17 mouse cellular contexts compared by ENCODE assay signal in the genomic region with DNA sequence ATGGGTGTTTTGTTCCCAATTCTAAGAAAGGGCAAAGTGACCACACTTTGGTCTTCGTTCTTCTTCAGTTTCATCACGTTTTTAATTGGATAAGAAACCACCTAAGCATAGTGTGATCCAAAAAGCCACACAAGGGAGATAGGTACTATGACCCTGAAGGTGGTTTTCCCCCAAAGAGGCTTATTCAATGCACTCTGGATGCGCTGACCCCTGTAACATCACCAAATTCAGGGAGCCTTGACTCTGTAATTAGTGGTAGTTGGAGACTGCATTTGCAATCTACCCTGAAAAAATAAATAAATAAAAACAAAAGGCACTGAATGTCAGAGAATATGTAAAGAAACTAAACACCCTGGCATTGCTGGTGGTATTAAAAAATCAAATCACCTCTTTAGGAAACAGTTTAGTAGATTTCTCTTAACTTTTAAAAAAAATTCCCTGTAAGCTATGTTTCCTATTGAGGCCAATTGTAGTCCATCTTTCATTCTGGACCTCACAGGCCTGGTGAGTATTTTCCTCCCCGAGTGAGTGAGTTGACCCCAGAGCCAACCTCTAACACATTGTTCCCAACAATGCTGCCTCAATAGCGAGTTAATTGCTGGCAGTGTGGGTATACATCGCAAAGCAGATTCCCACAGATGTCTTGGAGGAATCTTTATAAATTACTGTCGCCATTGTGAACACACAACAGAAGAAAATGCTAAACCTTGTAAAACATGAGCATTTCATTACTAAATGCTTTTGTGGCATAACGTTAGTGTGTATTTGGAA.
A peak's percentile ranks its signal among the peaks of the same experiment; 100 is the strongest.
DNase-seq lines count a peak whose midpoint lies in the region; ATAC-seq and TF ChIP-seq lines count a peak whose summit lies in the region.
"Had no signal": no experiment of that assay in that cellular context is flagged by ENCODE, and none has a peak within 500 bp of the region (broad histone marks: within the 10 kb centered on the region; RNA-seq: fewer than 3 reads in every experiment).

No protein-coding gene starts in this region.

- H3K27me3 ChIP-seq in hindbrain, embryonic 10.5 days (ENCODE audit: insufficient read depth, poor library complexity, severe bottlenecking) = no peaks in the 10 kb centered on the region
- no peaks in the 10 kb centered on the region for H3K27me3 ChIP-seq in neural tube, embryonic 12.5 days (replicated peaks)
- H3K27me3 ChIP-seq in heart, embryonic 11.5 days (ENCODE audit: control insufficient read depth, insufficient read depth, low read length) = no peaks in the 10 kb centered on the region
- H3K27me3 ChIP-seq: embryonic facial prominence, embryonic 12.5 days; kidney, embryonic 15.5 days had no signal

- TF ChIP-seq CTCF in brain, embryonic 14.5 days (IDR thresholded peaks at IDR 0.05; ENCODE audit: borderline replicate concordance, extremely low read depth, insufficient read depth, insufficient read length) = no peak

- WGBS in hindbrain, embryonic 10.5 days = 40% methylated on average over 8 of the region's 8 CpGs
- WGBS in neural tube, embryonic 12.5 days = 15% methylated on average over 8 of the region's 8 CpGs
- WGBS in heart, embryonic 11.5 days (ENCODE audit: insufficient replicate concordance) = 68% methylated on average over 8 of the region's 8 CpGs

- no peak overlapping the region for H3K4me3 ChIP-seq in hindbrain, embryonic 10.5 days
- no peak overlapping the region for H3K4me3 ChIP-seq in neural tube, embryonic 12.5 days
- H3K4me3 ChIP-seq in heart, embryonic 11.5 days (ENCODE audit: low read depth, low read length) = no peak overlapping the region
- H3K4me3 ChIP-seq: embryonic facial prominence, embryonic 12.5 days; kidney, embryonic 15.5 days; layer of hippocampus, adult 2 months had no signal

- H3K9me3 ChIP-seq in hindbrain, embryonic 10.5 days = no peaks in the 10 kb centered on the region
- no peaks in the 10 kb centered on the region for H3K9me3 ChIP-seq in neural tube, embryonic 12.5 days
- no peaks in the 10 kb centered on the region for H3K9me3 ChIP-seq in heart, embryonic 11.5 days (replicated peaks; ENCODE audit: control insufficient read depth, low read length)
- H3K9me3 ChIP-seq: embryonic facial prominence, embryonic 12.5 days; kidney, embryonic 15.5 days had no signal

- DNase-seq in Muller cell, postnatal 12 days (ENCODE audit: inconsistent ontology term) = peak; percentile 28
- DNase-seq in brain, embryonic 14.5 days (ENCODE audit: low read depth) = peak; percentile 51
- DNase-seq in hindbrain, embryonic 10.5 days (ENCODE audit: low spot score) = peak; percentile 12
- no peak for DNase-seq in adrenal gland, adult (ENCODE audit: inconsistent age in 2 of 2, low spot score in 1 of 2)
- no peak for DNase-seq in adrenal gland, adult 18-20 months (ENCODE audit: low spot score in 2 of 2)
- DNase-seq: adrenal gland, postnatal 25 days; cerebellum, adult 9-10 months; gastrocnemius, postnatal 10 days; heart, postnatal 10 days; right cerebral cortex, postnatal 25 days had no signal

- no peak overlapping the region for H3K9ac ChIP-seq in neural tube, embryonic 12.5 days
- H3K9ac ChIP-seq in heart, embryonic 11.5 days (ENCODE audit: low read depth, low read length) = no peak overlapping the region
- H3K9ac ChIP-seq: embryonic facial prominence, embryonic 12.5 days; kidney, embryonic 15.5 days had no signal

- no peak overlapping the region for H3K27ac ChIP-seq in hindbrain, embryonic 10.5 days
- H3K27ac ChIP-seq in neural tube, embryonic 12.5 days = no peak overlapping the region
- no peak overlapping the region for H3K27ac ChIP-seq in heart, embryonic 11.5 days (ENCODE audit: low read depth, low read length)
- H3K27ac ChIP-seq: embryonic facial prominence, embryonic 12.5 days; kidney, embryonic 15.5 days; layer of hippocampus, adult 2 months; macrophage had no signal

- peak overlapping the region; percentile 27; the same call in 1 of the 2 replicates for H3K4me2 ChIP-seq in neural tube, embryonic 12.5 days (replicated peaks)
- H3K4me2 ChIP-seq in heart, embryonic 11.5 days = no peak overlapping the region
- H3K4me2 ChIP-seq: embryonic facial prominence, embryonic 12.5 days; kidney, embryonic 15.5 days had no signal

- peak; percentile 83 for ATAC-seq in neural tube, embryonic 12.5 days (ENCODE audit: low FRiP score, low read depth)
- no peak for ATAC-seq in heart, embryonic 11.5 days (replicated peaks; ENCODE audit: insufficient number of reproducible peaks, low FRiP score, low TSS enrichment)
- ATAC-seq: CD4-positive, CD25-positive, alpha-beta regulatory T cell, adult 4 months had no signal

- H3K36me3 ChIP-seq in hindbrain, embryonic 10.5 days = no peaks in the 10 kb centered on the region
- H3K36me3 ChIP-seq in neural tube, embryonic 12.5 days = no peaks in the 10 kb centered on the region
- no peaks in the 10 kb centered on the region for H3K36me3 ChIP-seq in heart, embryonic 11.5 days (ENCODE audit: control insufficient read depth, insufficient read depth, low read length)
- H3K36me3 ChIP-seq: embryonic facial prominence, embryonic 12.5 days; kidney, embryonic 15.5 days had no signal

- TF ChIP-seq POLR2A in brain, embryonic 14.5 days (IDR thresholded peaks at IDR 0.05; ENCODE audit: borderline replicate concordance, extremely low read depth, insufficient read depth, insufficient read length, poor library complexity, severe bottlenecking) = no peak

- peaks cover 10% of the 10 kb centered on the region; the same call in 1 of the 2 replicates for H3K4me1 ChIP-seq in hindbrain, embryonic 10.5 days (replicated peaks)
- H3K4me1 ChIP-seq in neural tube, embryonic 12.5 days = no peaks in the 10 kb centered on the region
- H3K4me1 ChIP-seq in heart, embryonic 11.5 days (ENCODE audit: control insufficient read depth, insufficient read depth, low read length) = no peaks in the 10 kb centered on the region
- H3K4me1 ChIP-seq: embryonic facial prominence, embryonic 12.5 days; kidney, embryonic 15.5 days had no signal

Comparison
In these comparisons a context has a peak if more than half of its experiments do, and no peak if none do; other contexts are left out.
1. DNase-seq: peak in Muller cell, postnatal 12 days (single experiment), brain, embryonic 14.5 days (single experiment) and hindbrain, embryonic 10.5 days (single experiment); none in adrenal gland, adult (0 of 2) and adrenal gland, adult 18-20 months (0 of 2).